Mouse (Mus musculus): ENCODE measurements around the gene Ifna7. TPM values are rescaled to one million over a fixed set of nuclear protein-coding genes. Genes with fewer than 3 reads are reported as not detected.

Gene Ifna7
- polyA plus RNA-seq, 1 experiment from 2014 or later = not detected

DNA sequence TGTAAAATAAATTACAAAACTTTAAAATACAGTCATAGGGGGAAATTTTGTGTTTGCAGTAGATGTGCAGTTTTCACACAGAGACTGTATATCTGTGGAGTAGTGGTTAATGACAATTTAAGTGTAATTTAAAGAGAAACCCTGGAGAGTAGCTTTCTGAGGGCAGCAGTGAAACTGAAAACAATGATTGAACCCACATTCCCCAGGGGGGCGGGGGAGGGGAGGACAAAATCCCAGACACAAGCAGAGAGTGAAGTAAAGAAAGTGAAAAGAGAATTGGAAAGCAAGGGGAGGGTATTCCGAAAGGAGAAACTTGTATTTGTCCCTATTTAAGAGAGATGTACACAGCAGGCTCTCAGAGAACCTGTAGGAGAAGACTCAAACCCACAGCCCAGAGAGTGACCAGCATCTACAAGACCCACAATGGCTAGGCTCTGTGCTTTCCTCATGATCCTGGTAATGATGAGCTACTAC is 25.4 kb downstream of the Ifna7 start, which contains the start of gene Ifna4:
Gene Ifna4, plus strand, starts transcription at position 424 of the 474 bp plus-strand sequence.
- Histone ChIP-seq H3K9ac (no peak within 1 kb of the TSS), H3K27me3 (replicated peaks) (peaks cover 5% of the 10 kb centered on the region; the same call in 1 of the 2 replicates), H3K36me3 (no peaks in the 10 kb centered on the region), H3K4me3 (no peak within 1 kb of the TSS), H3K4me1 (replicated peaks) (no peaks in the 10 kb centered on the region), H3K27ac (ENCODE audit: poor library complexity, severe bottlenecking) (no peak within 1 kb of the TSS), H3K9me3 (replicated peaks) (no peaks in the 10 kb centered on the region), H3K4me2 (no peak within 1 kb of the TSS)
- 53% methylated on average over 2 of the region's 2 CpGs for WGBS
- ATAC-seq (ENCODE audit: insufficient number of reproducible peaks, low FRiP score) = no peak

GRCm38 (mm10) chr4:88845334-88845733 is 29.3 kb downstream of the Ifna7 start:
- WGBS = 47% methylated on average over 2 of the region's 2 CpGs
- H3K4me1 ChIP-seq (replicated peaks) = no peaks in the 10 kb centered on the region
- H3K9ac ChIP-seq = no peak overlapping the region
- H3K36me3 ChIP-seq = no peaks in the 10 kb centered on the region
- no peak overlapping the region for H3K4me3 ChIP-seq
- ATAC-seq (ENCODE audit: insufficient number of reproducible peaks, low FRiP score) = no peak
- H3K4me2 ChIP-seq = no peak overlapping the region
- H3K9me3 ChIP-seq (replicated peaks) = no peaks in the 10 kb centered on the region
- no peak overlapping the region for H3K27ac ChIP-seq (ENCODE audit: poor library complexity, severe bottlenecking)
- H3K27me3 ChIP-seq (replicated peaks) = peaks cover 5% of the 10 kb centered on the region; the same call in 1 of the 2 replicates

- 82% methylated on average over 1 of the region's 1 CpGs for WGBS
- H3K4me2 ChIP-seq = no peak within 1 kb of the TSS
- no peak within 1 kb of the TSS for H3K4me3 ChIP-seq
- 0 out of 2 replicates have a peak, but pooled peaks cover 3% of the 10 kb centered on the region for H3K27me3 ChIP-seq (replicated peaks)
- ATAC-seq (ENCODE audit: insufficient number of reproducible peaks, low FRiP score) = no peak
- H3K36me3 ChIP-seq = no peaks in the 10 kb centered on the region
- H3K9ac ChIP-seq = no peak within 1 kb of the TSS
- no peaks in the 10 kb centered on the region for H3K9me3 ChIP-seq (replicated peaks)
- H3K4me1 ChIP-seq (replicated peaks) = no peaks in the 10 kb centered on the region
- no peak within 1 kb of the TSS for H3K27ac ChIP-seq (ENCODE audit: poor library complexity, severe bottlenecking)
Observed at GRCm38 (mm10) chr4:88849698-88850097, 33.7 kb downstream of the Ifna7 start, which contains the start of gene Ifna1. Gene Ifna1 (plus strand): TSS chr4:88850087.

DNA sequence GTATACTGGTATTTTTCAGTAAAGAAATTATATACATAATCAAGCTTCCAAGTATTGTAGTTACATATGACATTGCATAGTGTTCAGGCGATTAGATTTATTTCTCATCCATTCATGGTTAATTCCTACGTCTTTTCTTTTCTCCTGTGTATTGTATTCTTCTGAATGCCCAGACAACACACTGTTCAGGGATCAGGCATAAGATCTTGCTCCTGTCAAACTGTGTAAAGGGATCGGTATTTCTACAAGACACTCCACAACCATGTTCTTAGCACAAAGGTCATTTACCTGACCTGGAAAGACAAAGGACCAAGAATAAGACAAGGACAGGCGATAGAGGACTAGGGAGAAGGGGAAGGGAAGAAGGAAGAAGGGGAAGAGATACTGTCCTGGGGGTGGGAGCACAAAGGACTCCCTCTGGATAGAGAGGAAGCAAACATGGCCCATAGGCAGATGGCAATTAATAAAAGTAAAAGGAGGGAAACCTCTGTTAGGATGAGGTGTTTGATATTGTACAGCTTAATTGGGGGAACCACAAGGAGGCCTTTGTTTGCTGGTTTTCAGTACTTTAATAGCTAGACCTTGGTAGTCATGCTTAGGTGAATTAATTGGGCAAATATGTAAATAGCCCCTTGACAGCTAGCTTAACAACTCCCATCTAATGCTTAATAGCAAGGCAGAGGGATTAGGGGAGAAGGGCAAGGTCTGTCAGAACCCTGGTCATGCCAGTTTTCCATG is 35.2 kb downstream of the Ifna7 start:
- no peak overlapping the region for H3K27ac ChIP-seq (ENCODE audit: poor library complexity, severe bottlenecking)
- 72% methylated on average over 4 of the region's 4 CpGs for WGBS
- H3K4me3 ChIP-seq = no peak overlapping the region
- no peak for ATAC-seq (ENCODE audit: insufficient number of reproducible peaks, low FRiP score)
- no peaks in the 10 kb centered on the region for H3K9me3 ChIP-seq (replicated peaks)
- H3K36me3 ChIP-seq = no peaks in the 10 kb centered on the region
- H3K27me3 ChIP-seq (replicated peaks) = 0 out of 2 replicates have a peak, but pooled peaks cover 3% of the 10 kb centered on the region
- H3K4me2 ChIP-seq = no peak overlapping the region
- no peaks in the 10 kb centered on the region for H3K4me1 ChIP-seq (replicated peaks)
- H3K9ac ChIP-seq = no peak overlapping the region

DNA sequence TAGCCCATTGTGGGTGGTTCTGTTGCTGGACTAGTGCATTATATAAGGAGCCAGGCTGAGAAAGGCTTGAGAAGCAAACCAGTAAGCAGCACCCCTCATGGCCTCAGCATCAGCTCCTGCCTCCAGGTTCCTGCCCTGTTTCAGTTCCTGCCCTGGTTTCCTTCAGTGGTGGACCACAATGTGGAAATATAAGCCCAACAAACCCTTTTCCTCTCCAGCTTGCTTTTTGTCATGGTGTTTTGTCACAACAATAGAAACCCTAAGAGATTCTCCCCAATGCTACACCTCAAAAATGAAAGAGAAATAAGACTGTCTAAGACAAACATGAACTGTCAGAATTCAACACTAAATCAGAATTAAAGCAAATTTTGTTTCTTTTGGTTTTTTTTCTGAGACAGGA is 43.2 kb downstream of the Ifna7 start:
- Histone ChIP-seq H3K36me3 (no peaks in the 10 kb centered on the region), H3K4me2 (no peak overlapping the region), H3K4me1 (replicated peaks) (no peaks in the 10 kb centered on the region), H3K4me3 (no peak overlapping the region), H3K9me3 (replicated peaks) (no peaks in the 10 kb centered on the region), H3K27me3 (replicated peaks) (peaks cover 22% of the 10 kb centered on the region), H3K9ac (no peak overlapping the region), H3K27ac (ENCODE audit: poor library complexity, severe bottlenecking) (no peak overlapping the region)
- no peak for ATAC-seq (ENCODE audit: insufficient number of reproducible peaks, low FRiP score)

GRCm38 (mm10) chr4:88863309-88863708 is 47.3 kb downstream of the Ifna7 start:
- Histone ChIP-seq H3K4me2 (no peak overlapping the region), H3K36me3 (no peaks in the 10 kb centered on the region), H3K4me3 (no peak overlapping the region), H3K9ac (no peak overlapping the region), H3K9me3 (replicated peaks) (no peaks in the 10 kb centered on the region), H3K4me1 (replicated peaks) (0 out of 2 replicates have a peak, but pooled peaks cover 6% of the 10 kb centered on the region), H3K27ac (ENCODE audit: poor library complexity, severe bottlenecking) (no peak overlapping the region), H3K27me3 (replicated peaks) (peaks cover 30% of the 10 kb centered on the region)
- WGBS = 7% methylated on average over 7 of the region's 7 CpGs
- no peak for ATAC-seq (ENCODE audit: insufficient number of reproducible peaks, low FRiP score)

GRCm38 (mm10) chr4:88864599-88864998 is 48.6 kb downstream of the Ifna7 start:
- no peaks in the 10 kb centered on the region for H3K9me3 ChIP-seq (replicated peaks)
- 0 out of 2 replicates have a peak, but pooled peaks cover 9% of the 10 kb centered on the region for H3K4me1 ChIP-seq (replicated peaks)
- WGBS = 58% methylated on average over 9 of the region's 9 CpGs
- no peak overlapping the region for H3K27ac ChIP-seq (ENCODE audit: poor library complexity, severe bottlenecking)
- H3K36me3 ChIP-seq = no peaks in the 10 kb centered on the region
- peak overlapping the region; percentile 7; the same call in 1 of the 2 replicates for H3K4me2 ChIP-seq
- peaks cover 30% of the 10 kb centered on the region for H3K27me3 ChIP-seq (replicated peaks)
- no peak for ATAC-seq (ENCODE audit: insufficient number of reproducible peaks, low FRiP score)
- no peak overlapping the region for H3K9ac ChIP-seq
- H3K4me3 ChIP-seq = no peak overlapping the region

- Histone ChIP-seq H3K27ac (ENCODE audit: poor library complexity, severe bottlenecking) (no peak overlapping the region), H3K4me2 (no peak overlapping the region), H3K9ac (no peak overlapping the region), H3K27me3 (replicated peaks) (peaks cover 30% of the 10 kb centered on the region), H3K4me1 (replicated peaks) (0 out of 2 replicates have a peak, but pooled peaks cover 9% of the 10 kb centered on the region), H3K9me3 (replicated peaks) (no peaks in the 10 kb centered on the region), H3K4me3 (no peak overlapping the region), H3K36me3 (no peaks in the 10 kb centered on the region)
- WGBS = 34% methylated on average over 6 of the region's 6 CpGs
- ATAC-seq (ENCODE audit: insufficient number of reproducible peaks, low FRiP score) = no peak
Observed at GRCm38 (mm10) chr4:88865011-88865569, 49.1 kb downstream of the Ifna7 start.

Other genes with a start within 250 kb of the Ifna7 start
- not detected in 2 replicates for gene Ifna14, start 244.4 kb upstream of the Ifna7 start, polyA plus RNA-seq (2016; fragmentation: Nextera tagmentation; extraction: Ambion mirVana)
- gene Ifna9, start 223.8 kb upstream of the Ifna7 start, polyA plus RNA-seq (2016; fragmentation: Nextera tagmentation; extraction: Ambion mirVana) = not detected in 2 replicates
- not detected in 2 replicates for gene Ifna12, start 212.9 kb upstream of the Ifna7 start, polyA plus RNA-seq (2016; fragmentation: Nextera tagmentation; extraction: Ambion mirVana)
- not detected in 2 replicates for gene C87499, start 181.8 kb upstream of the Ifna7 start, polyA plus RNA-seq (2016; fragmentation: Nextera tagmentation; extraction: Ambion mirVana)
- gene Ifna13, start 171.8 kb upstream of the Ifna7 start, polyA plus RNA-seq (2016; fragmentation: Nextera tagmentation; extraction: Ambion mirVana) = not detected in 2 replicates
- gene Ifna16, start 139.3 kb upstream of the Ifna7 start, polyA plus RNA-seq (2016; fragmentation: Nextera tagmentation; extraction: Ambion mirVana) = not detected in 2 replicates
- gene Ifna2, start 132.3 kb upstream of the Ifna7 start, polyA plus RNA-seq (2016; fragmentation: Nextera tagmentation; extraction: Ambion mirVana) = not detected in 2 replicates
- gene Ifnab, start 124.9 kb upstream of the Ifna7 start, polyA plus RNA-seq (2016; fragmentation: Nextera tagmentation; extraction: Ambion mirVana) = not detected in 2 replicates
- gene Gm26566, start 94.4 kb upstream of the Ifna7 start, polyA plus RNA-seq (2016; fragmentation: Nextera tagmentation; extraction: Ambion mirVana) = 0.83 and 1.1 TPM in 2 replicates
- gene Klhl9, start 93.8 kb upstream of the Ifna7 start, polyA plus RNA-seq (2016; fragmentation: Nextera tagmentation; extraction: Ambion mirVana) = 108 and 112 TPM in 2 replicates
- gene Gm13271, start 61.4 kb upstream of the Ifna7 start, polyA plus RNA-seq (2016; fragmentation: Nextera tagmentation; extraction: Ambion mirVana) = not detected in 2 replicates
- gene Gm13283, start 56.1 kb upstream of the Ifna7 start, polyA plus RNA-seq (2016; fragmentation: Nextera tagmentation; extraction: Ambion mirVana) = 0.14 TPM in 1 of 2 replicates, not detected in the other
- gene Gm13290, start 42.4 kb upstream of the Ifna7 start, polyA plus RNA-seq (2016; fragmentation: Nextera tagmentation; extraction: Ambion mirVana) = 0.33 and 0.35 TPM in 2 replicates
- not detected in 2 replicates for gene Gm13289, start 39.3 kb upstream of the Ifna7 start, polyA plus RNA-seq (2016; fragmentation: Nextera tagmentation; extraction: Ambion mirVana)
- 0.24 TPM in 1 of 2 replicates, not detected in the other for gene Gm13272, start 36.4 kb upstream of the Ifna7 start, polyA plus RNA-seq (2016; fragmentation: Nextera tagmentation; extraction: Ambion mirVana)
- 0.15 and 0.33 TPM in 2 replicates for gene Ifnz, start 34.1 kb upstream of the Ifna7 start, polyA plus RNA-seq (2016; fragmentation: Nextera tagmentation; extraction: Ambion mirVana)
- not detected in 2 replicates for gene Gm13276, start 30.5 kb upstream of the Ifna7 start, polyA plus RNA-seq (2016; fragmentation: Nextera tagmentation; extraction: Ambion mirVana)
- gene Gm13277, start 27.6 kb upstream of the Ifna7 start, polyA plus RNA-seq (2016; fragmentation: Nextera tagmentation; extraction: Ambion mirVana) = not detected in 2 replicates
- not detected in 2 replicates for gene Gm13278, start 24.7 kb upstream of the Ifna7 start, polyA plus RNA-seq (2016; fragmentation: Nextera tagmentation; extraction: Ambion mirVana)
- gene Gm13275, start 21.7 kb upstream of the Ifna7 start, polyA plus RNA-seq (2016; fragmentation: Nextera tagmentation; extraction: Ambion mirVana) = not detected in 2 replicates
- not detected in 2 replicates for gene Gm13279, start 18.8 kb upstream of the Ifna7 start, polyA plus RNA-seq (2016; fragmentation: Nextera tagmentation; extraction: Ambion mirVana)
- gene Gm13285, start 16.6 kb upstream of the Ifna7 start, polyA plus RNA-seq (2016; fragmentation: Nextera tagmentation; extraction: Ambion mirVana) = 1.1 TPM in 1 of 2 replicates, not detected in the other
- gene Gm13287, start 13.0 kb upstream of the Ifna7 start, polyA plus RNA-seq (2016; fragmentation: Nextera tagmentation; extraction: Ambion mirVana) = 1.2 TPM in 1 of 2 replicates, not detected in the other
- gene Gm13288, start 10.7 kb upstream of the Ifna7 start, polyA plus RNA-seq (2016; fragmentation: Nextera tagmentation; extraction: Ambion mirVana) = not detected in 2 replicates
- not detected in 2 replicates for gene Ifna11, start 3.7 kb downstream of the Ifna7 start, polyA plus RNA-seq (2016; fragmentation: Nextera tagmentation; extraction: Ambion mirVana)
- gene Ifna6, start 11.2 kb downstream of the Ifna7 start, polyA plus RNA-seq (2016; fragmentation: Nextera tagmentation; extraction: Ambion mirVana) = not detected in 2 replicates
- gene Ifna5, start 19.3 kb downstream of the Ifna7 start, polyA plus RNA-seq (2016; fragmentation: Nextera tagmentation; extraction: Ambion mirVana) = not detected in 2 replicates
- gene Ifna4, start 25.6 kb downstream of the Ifna7 start, polyA plus RNA-seq (2016; fragmentation: Nextera tagmentation; extraction: Ambion mirVana) = not detected in 2 replicates
- gene Ifna1, start 33.9 kb downstream of the Ifna7 start, polyA plus RNA-seq (2016; fragmentation: Nextera tagmentation; extraction: Ambion mirVana) = not detected in 2 replicates
- gene Ifne, start 64.0 kb downstream of the Ifna7 start, polyA plus RNA-seq (2016; fragmentation: Nextera tagmentation; extraction: Ambion mirVana) = not detected in 2 replicates